ENCODE assay signal across 7 mouse cellular contexts in the genomic region with DNA sequence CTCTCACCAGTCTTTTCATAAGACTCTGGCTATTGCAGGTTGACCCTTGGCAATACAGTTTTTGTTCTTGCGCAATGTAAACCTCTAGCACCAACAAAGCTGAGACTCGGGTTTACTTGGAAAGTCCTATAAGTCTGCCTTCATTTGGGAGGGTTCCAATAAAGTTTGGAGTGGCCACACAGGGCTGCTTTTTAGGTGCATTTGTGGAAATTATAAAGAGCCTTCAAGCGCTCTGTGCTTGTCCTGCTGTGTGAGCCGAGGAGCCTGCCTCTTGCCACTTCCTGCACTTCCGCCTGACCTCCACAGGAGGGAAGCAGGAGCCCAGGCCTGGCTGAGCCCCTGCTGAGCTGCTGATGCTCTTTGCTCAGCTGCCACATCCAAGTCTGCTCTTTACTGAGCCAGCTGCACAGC. TPM values are rescaled to one million over a fixed set of nuclear protein-coding genes. Genes with fewer than 3 reads are reported as not detected.
DNase-seq lines count a peak whose midpoint lies in the region; ATAC-seq and TF ChIP-seq lines count a peak whose summit lies in the region.

No protein-coding gene starts in this region.

- no peak for TF ChIP-seq EP300 in heart, postnatal 0 days (IDR thresholded peaks at IDR 0.05; ENCODE audit: low read depth)

- TF ChIP-seq CTCF in heart, postnatal 0 days (IDR thresholded peaks at IDR 0.05; ENCODE audit: low read depth): peak; percentile 91

- peaks cover 14% of the 10 kb centered on the region for H3K36me3 ChIP-seq in ES-E14 (ENCODE audit: control insufficient read depth, insufficient read depth, low read length, poor library complexity, severe bottlenecking)
- H3K36me3 ChIP-seq in embryonic facial prominence, embryonic 10.5 days (replicated peaks): peaks cover 34% of the 10 kb centered on the region
- peaks cover 5% of the 10 kb centered on the region for H3K36me3 ChIP-seq in heart, postnatal 0 days (replicated peaks; ENCODE audit: control insufficient read depth, insufficient read depth, low read length)
- peaks cover 14% of the 10 kb centered on the region; the same call in 1 of the 2 replicates for H3K36me3 ChIP-seq in stomach, embryonic 15.5 days

- H3K27me3 ChIP-seq in embryonic facial prominence, embryonic 10.5 days (replicated peaks; ENCODE audit: low read depth, poor library complexity, severe bottlenecking): no peaks in the 10 kb centered on the region
- no peaks in the 10 kb centered on the region for H3K27me3 ChIP-seq in heart, postnatal 0 days (ENCODE audit: control insufficient read depth, insufficient read depth, low read length)
- no peaks in the 10 kb centered on the region for H3K27me3 ChIP-seq in stomach, embryonic 15.5 days (replicated peaks)

- in situ Hi-C loops in ES-E14 (cut with MboI; ENCODE audit: low sequenced_read_pairs in 2 of 2, unreplicated experiment in 2 of 2): no loop called here

- peaks cover 0 to 18% of the 10 kb centered on the region in 2 experiments; a peak in 3 of 4 replicates for H3K4me1 ChIP-seq in ES-E14 (ENCODE audit: control insufficient read depth in 2 of 2, insufficient read depth in 2 of 2, low read length in 2 of 2, poor library complexity in 1 of 2)
- peaks cover 12% of the 10 kb centered on the region for H3K4me1 ChIP-seq in embryonic facial prominence, embryonic 10.5 days
- no peaks in the 10 kb centered on the region for H3K4me1 ChIP-seq in heart, postnatal 0 days (ENCODE audit: control insufficient read depth, insufficient read depth)
- no peaks in the 10 kb centered on the region for H3K4me1 ChIP-seq in stomach, embryonic 15.5 days

- H3K4me3 ChIP-seq in ES-E14 (ENCODE audit: insufficient read depth in 1 of 2, low read depth in 1 of 2, low read length in 2 of 2, poor library complexity in 1 of 2, severe bottlenecking in 1 of 2): no peak overlapping the region
- H3K4me3 ChIP-seq in embryonic facial prominence, embryonic 10.5 days: no peak overlapping the region
- no peak overlapping the region for H3K4me3 ChIP-seq in heart, postnatal 0 days (ENCODE audit: low read depth, low read length)
- H3K4me3 ChIP-seq in stomach, embryonic 15.5 days (replicated peaks): no peak overlapping the region

- no peak overlapping the region for H3K4me2 ChIP-seq in heart, postnatal 0 days (ENCODE audit: low read depth, low read length)
- H3K4me2 ChIP-seq in stomach, embryonic 15.5 days: no peak overlapping the region

- WGBS in embryonic facial prominence, embryonic 10.5 days: 34% methylated on average over 5 of the region's 5 CpGs
- WGBS in heart, postnatal 0 days: 36% methylated on average over 5 of the region's 5 CpGs
- 35% methylated on average over 5 of the region's 5 CpGs for WGBS in stomach, embryonic 15.5 days

- DNase-seq in 3T3-L1 (ENCODE audit: low read depth, low spot score) (peak; percentile 84), ES-E14 (ENCODE audit: low read depth, low spot score) (no peak)
- peak; percentile 80 for DNase-seq in embryonic facial prominence, embryonic 10.5 days (ENCODE audit: low spot score)
- DNase-seq in heart, postnatal 0 days (ENCODE audit: low spot score): peak; percentile 64
- peak; percentile 67 to 83 for DNase-seq in kidney, postnatal 25 days

- no peak overlapping the region for H3K9ac ChIP-seq in ES-E14 (ENCODE audit: insufficient read depth, low read depth, low read length, poor library complexity, severe bottlenecking)
- no peak overlapping the region for H3K9ac ChIP-seq in heart, postnatal 0 days (replicated peaks; ENCODE audit: low read depth, low read length)
- H3K9ac ChIP-seq in stomach, embryonic 15.5 days: no peak overlapping the region

- peak; percentile 83 for ATAC-seq in heart, postnatal 0 days (ENCODE audit: insufficient read depth, low read depth)
- peak; percentile 100 for ATAC-seq in megakaryocyte progenitor cell, adult 5-6 weeks (replicated peaks; ENCODE audit: poor library complexity)
- ATAC-seq in stomach, embryonic 15.5 days (ENCODE audit: insufficient read depth, low FRiP score, low read depth): peak; percentile 71

- H3K27ac ChIP-seq in ES-E14 (ENCODE audit: insufficient read depth, low read depth, low read length, poor library complexity, severe bottlenecking): no peak overlapping the region; the same call in 1 of the 2 replicates
- H3K27ac ChIP-seq in embryonic facial prominence, embryonic 10.5 days (replicated peaks): no peak overlapping the region
- H3K27ac ChIP-seq in heart, postnatal 0 days (ENCODE audit: low read depth): no peak overlapping the region
- no peak overlapping the region for H3K27ac ChIP-seq in stomach, embryonic 15.5 days

- no peaks in the 10 kb centered on the region for H3K9me3 ChIP-seq in ES-E14 (ENCODE audit: control insufficient read depth, insufficient read depth, low read depth, low read length)
- H3K9me3 ChIP-seq in embryonic facial prominence, embryonic 10.5 days: no peaks in the 10 kb centered on the region
- H3K9me3 ChIP-seq in heart, postnatal 0 days (replicated peaks; ENCODE audit: control insufficient read depth, low read length): no peaks in the 10 kb centered on the region
- no peaks in the 10 kb centered on the region for H3K9me3 ChIP-seq in stomach, embryonic 15.5 days

TF ChIP-seq in ES-E14, 5 proteins besides CTCF, POLR2A, EP300 and RAD21:
- TF ChIP-seq ZC3H11A (IDR thresholded peaks at IDR 0.05; ENCODE audit: borderline replicate concordance, low read depth, low read length): 0 out of 2 replicates have a peak, but pooled peaks have one; percentile 61
- no peak for TF ChIP-seq ZNF384 (IDR thresholded peaks at IDR 0.05; ENCODE audit: low read depth, low read length)
- no peak for TF ChIP-seq HCFC1 (IDR thresholded peaks at IDR 0.05; ENCODE audit: borderline replicate concordance, insufficient read depth, low read length)
TF ChIP-seq in ES-E14: peak in this region for 1.

RNA-seq across cellular contexts. Expression of gene Clcn2, which starts 6.8 kb away (rescaled TPM):
- total RNA-seq in ES-E14 (2012; rRNA removed): 38.2 and 104 TPM in 2 replicates
- 13.9 and 15.9 TPM in 2 replicates for polyA plus RNA-seq in embryonic facial prominence, embryonic 10.5 days (2016; fragmentation: Nextera tagmentation; extraction: Ambion mirVana)
- total RNA-seq in heart, postnatal 0 days (2014; rRNA removed; ENCODE audit: low replicate concordance): 4.6 and 16.9 TPM in 2 replicates
- polyA plus RNA-seq in heart, postnatal 0 days (2015; fragmentation: Nextera tagmentation; extraction: Ambion mirVana): 1.4 and 1.9 TPM in 2 replicates
- 0.34 and 1.3 TPM in 2 replicates for total RNA-seq in megakaryocyte progenitor cell, adult 5-6 weeks (2015)
- 1.2 and 1.6 TPM in 2 replicates for total RNA-seq in megakaryocyte progenitor cell, adult 5-6 weeks (2017)
- polyA plus RNA-seq in stomach, embryonic 15.5 days (2015; fragmentation: Nextera tagmentation; extraction: Ambion mirVana): 15.3 and 20.2 TPM in 2 replicates

RNA-seq across cellular contexts. Expression of gene Polr2h, which starts 6.9 kb away (rescaled TPM):
- 125 and 134 TPM in 2 replicates for total RNA-seq in ES-E14 (2012; rRNA removed)
- polyA plus RNA-seq in embryonic facial prominence, embryonic 10.5 days (2016; fragmentation: Nextera tagmentation; extraction: Ambion mirVana): 151 and 153 TPM in 2 replicates
- 8.6 and 27.9 TPM in 2 replicates for total RNA-seq in heart, postnatal 0 days (2014; rRNA removed; ENCODE audit: low replicate concordance)
- polyA plus RNA-seq in heart, postnatal 0 days (2015; fragmentation: Nextera tagmentation; extraction: Ambion mirVana): 33.7 and 35.7 TPM in 2 replicates
- 75.3 and 99.4 TPM in 2 replicates for total RNA-seq in megakaryocyte progenitor cell, adult 5-6 weeks (2015)
- 75.1 and 78.2 TPM in 2 replicates for total RNA-seq in megakaryocyte progenitor cell, adult 5-6 weeks (2017)
- polyA plus RNA-seq in stomach, embryonic 15.5 days (2015; fragmentation: Nextera tagmentation; extraction: Ambion mirVana): 95.7 and 97.3 TPM in 2 replicates

RNA-seq across cellular contexts. Expression of gene Chrd, which starts 8.6 kb away (rescaled TPM):
- 3.7 and 9.6 TPM in 2 replicates for total RNA-seq in ES-E14 (2012; rRNA removed)
- 1.3 and 1.4 TPM in 2 replicates for polyA plus RNA-seq in embryonic facial prominence, embryonic 10.5 days (2016; fragmentation: Nextera tagmentation; extraction: Ambion mirVana)
- 9.7 and 13.9 TPM in 2 replicates for total RNA-seq in heart, postnatal 0 days (2014; rRNA removed; ENCODE audit: low replicate concordance)
- polyA plus RNA-seq in heart, postnatal 0 days (2015; fragmentation: Nextera tagmentation; extraction: Ambion mirVana): 0.43 and 0.49 TPM in 2 replicates
- total RNA-seq in megakaryocyte progenitor cell, adult 5-6 weeks (2015): not detected in 2 replicates
- total RNA-seq in megakaryocyte progenitor cell, adult 5-6 weeks (2017): not detected in 2 replicates
- polyA plus RNA-seq in stomach, embryonic 15.5 days (2015; fragmentation: Nextera tagmentation; extraction: Ambion mirVana): 4.0 and 4.7 TPM in 2 replicates

RNA-seq across cellular contexts. Expression of gene Thpo, which starts 10.0 kb away (rescaled TPM):
- 0.18 and 1.2 TPM in 2 replicates for total RNA-seq in ES-E14 (2012; rRNA removed)
- 0.44 and 0.72 TPM in 2 replicates for polyA plus RNA-seq in embryonic facial prominence, embryonic 10.5 days (2016; fragmentation: Nextera tagmentation; extraction: Ambion mirVana)
- total RNA-seq in heart, postnatal 0 days (2014; rRNA removed; ENCODE audit: low replicate concordance): 0.46 TPM in 1 of 2 replicates, not detected in the other
- 0.12 and 0.14 TPM in 2 replicates for polyA plus RNA-seq in heart, postnatal 0 days (2015; fragmentation: Nextera tagmentation; extraction: Ambion mirVana)
- total RNA-seq in megakaryocyte progenitor cell, adult 5-6 weeks (2015): not detected in 2 replicates
- not detected in 2 replicates for total RNA-seq in megakaryocyte progenitor cell, adult 5-6 weeks (2017)
- polyA plus RNA-seq in stomach, embryonic 15.5 days (2015; fragmentation: Nextera tagmentation; extraction: Ambion mirVana): 1.0 and 1.1 TPM in 2 replicates

RNA-seq across cellular contexts. Expression of gene Fam131a, which starts 31.3 kb away (rescaled TPM):
- 1.9 and 2.6 TPM in 2 replicates for total RNA-seq in ES-E14 (2012; rRNA removed)
- 2.9 and 4.8 TPM in 2 replicates for polyA plus RNA-seq in embryonic facial prominence, embryonic 10.5 days (2016; fragmentation: Nextera tagmentation; extraction: Ambion mirVana)
- 24.8 and 25.5 TPM in 2 replicates for total RNA-seq in heart, postnatal 0 days (2014; rRNA removed; ENCODE audit: low replicate concordance)
- polyA plus RNA-seq in heart, postnatal 0 days (2015; fragmentation: Nextera tagmentation; extraction: Ambion mirVana): 8.7 and 8.8 TPM in 2 replicates
- total RNA-seq in megakaryocyte progenitor cell, adult 5-6 weeks (2015): not detected in 2 replicates
- total RNA-seq in megakaryocyte progenitor cell, adult 5-6 weeks (2017): 0.17 TPM in 1 of 2 replicates, not detected in the other
- 8.5 and 9.1 TPM in 2 replicates for polyA plus RNA-seq in stomach, embryonic 15.5 days (2015; fragmentation: Nextera tagmentation; extraction: Ambion mirVana)
